Mouse (Mus musculus): ENCODE data around the gene Isg20l2. TPM values are rescaled to one million over a fixed set of nuclear protein-coding genes. Genes with fewer than 3 reads are reported as not detected.
A peak's percentile ranks its signal among the peaks of the same experiment; 100 is the strongest.

Gene Isg20l2
- total and polyA plus RNA-seq, 3 experiments, result 6.2 to 10.9 (median 10.6) TPM

DNA sequence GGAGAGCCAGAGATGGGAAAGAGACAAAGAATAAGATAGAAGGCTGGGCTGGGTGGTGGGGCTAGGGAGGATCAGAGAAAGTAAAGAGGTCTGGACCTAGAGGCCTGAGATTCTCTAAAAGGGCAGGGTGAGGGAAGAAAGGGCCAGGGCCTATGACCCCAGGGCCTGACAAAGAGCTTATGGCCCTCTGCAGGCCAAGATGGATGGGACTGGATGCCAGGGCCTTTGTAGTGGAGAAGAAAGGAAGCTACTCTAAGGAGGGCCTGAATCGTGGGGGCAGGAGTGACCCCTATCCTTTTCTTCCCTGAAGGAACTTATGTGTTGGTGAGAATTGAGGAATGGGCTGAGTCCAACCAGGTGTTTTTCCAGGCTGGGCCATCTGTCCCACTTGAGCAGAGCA, 27.9 kb downstream of the Isg20l2 start:
- no peaks in the 10 kb centered on the region for H3K4me1 ChIP-seq (ENCODE audit: control insufficient read depth, insufficient read depth, low read length)
- 63% methylated on average over 1 of the region's 1 CpGs for WGBS
- no peaks in the 10 kb centered on the region for H3K79me2 ChIP-seq (replicated peaks; ENCODE audit: control insufficient read depth, insufficient read depth, low read length)
- H3K27ac ChIP-seq, result no peak overlapping the region
- TF ChIP-seq CTCF (IDR thresholded peaks at IDR 0.05) (no peak), EP300 (IDR thresholded peaks at IDR 0.05; ENCODE audit: insufficient read depth, low read depth, low read length) (no peak), POLR2A (IDR thresholded peaks at IDR 0.05; ENCODE audit: insufficient read depth, low read depth, low read length) (no peak)
- no peaks in the 10 kb centered on the region for H3K27me3 ChIP-seq (ENCODE audit: control insufficient read depth, insufficient read depth, low read length)
- intact Hi-C loops (cut with DNase I), result no loop called here
- no peak for DNase-seq
- H3K4me3 ChIP-seq, result no peak overlapping the region
- H3K9ac ChIP-seq (ENCODE audit: low read depth, low read length), result no peak overlapping the region
- no peaks in the 10 kb centered on the region for H3K36me3 ChIP-seq (ENCODE audit: control insufficient read depth, insufficient read depth, low read length)

DNA sequence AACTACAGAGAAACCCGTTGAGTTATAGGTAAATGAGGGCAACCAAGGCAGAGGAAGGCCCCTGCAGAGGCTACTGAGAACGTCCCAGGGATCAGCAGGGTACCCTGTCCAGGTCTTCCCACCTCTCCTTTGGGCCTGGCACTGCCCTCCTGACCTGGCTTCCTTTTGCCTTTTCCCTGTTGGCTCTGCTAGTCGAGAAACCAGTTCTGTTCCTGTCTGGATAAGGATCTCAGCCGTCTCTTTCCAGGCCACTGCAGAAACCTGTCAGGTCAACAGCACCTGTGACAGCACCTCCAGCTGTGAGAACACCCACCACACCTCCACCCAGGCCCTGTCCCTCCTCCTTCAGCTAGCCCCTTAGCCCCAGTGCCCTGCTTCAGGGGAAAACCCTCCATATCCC, 28.4 kb downstream of the Isg20l2 start:
- no peak for DNase-seq
- no peak overlapping the region for H3K27ac ChIP-seq
- 46% methylated on average over 4 of the region's 4 CpGs for WGBS
- no peak overlapping the region for H3K4me3 ChIP-seq
- TF ChIP-seq POLR2A (IDR thresholded peaks at IDR 0.05; ENCODE audit: insufficient read depth, low read depth, low read length) (no peak), CTCF (IDR thresholded peaks at IDR 0.05) (no peak), EP300 (IDR thresholded peaks at IDR 0.05; ENCODE audit: insufficient read depth, low read depth, low read length) (no peak)
- H3K36me3 ChIP-seq (ENCODE audit: control insufficient read depth, insufficient read depth, low read length), result no peaks in the 10 kb centered on the region
- no peaks in the 10 kb centered on the region for H3K27me3 ChIP-seq (ENCODE audit: control insufficient read depth, insufficient read depth, low read length)
- no peaks in the 10 kb centered on the region for H3K79me2 ChIP-seq (replicated peaks; ENCODE audit: control insufficient read depth, insufficient read depth, low read length)
- intact Hi-C loops (cut with DNase I), result no loop called here
- H3K9ac ChIP-seq (ENCODE audit: low read depth, low read length), result no peak overlapping the region
- H3K4me1 ChIP-seq (ENCODE audit: control insufficient read depth, insufficient read depth, low read length), result no peaks in the 10 kb centered on the region

DNA sequence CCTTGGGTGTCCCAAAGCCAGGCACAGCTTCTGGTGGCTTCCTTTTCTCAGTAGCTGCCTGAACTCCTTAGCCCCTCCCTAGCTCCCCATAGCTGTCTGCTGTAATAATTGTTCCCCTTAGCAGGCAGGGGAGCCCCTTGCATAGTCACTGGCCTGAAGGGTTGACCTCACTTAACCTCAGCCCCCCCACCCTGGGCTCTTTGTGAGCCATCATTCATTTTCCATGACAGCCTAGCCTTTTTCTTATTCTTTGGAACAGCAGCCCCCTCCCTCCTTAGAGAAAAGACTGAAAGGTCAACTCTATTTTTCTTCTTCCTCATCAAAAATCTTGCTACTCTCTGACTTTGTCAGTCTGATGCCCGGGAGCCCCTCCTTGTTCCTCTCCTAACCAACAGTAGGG, 28.9 kb downstream of the Isg20l2 start:
- Histone ChIP-seq H3K9ac (ENCODE audit: low read depth, low read length) (no peak overlapping the region), H3K4me1 (ENCODE audit: control insufficient read depth, insufficient read depth, low read length) (no peaks in the 10 kb centered on the region), H3K36me3 (ENCODE audit: control insufficient read depth, insufficient read depth, low read length) (no peaks in the 10 kb centered on the region), H3K4me3 (no peak overlapping the region), H3K27me3 (ENCODE audit: control insufficient read depth, insufficient read depth, low read length) (no peaks in the 10 kb centered on the region), H3K79me2 (replicated peaks; ENCODE audit: control insufficient read depth, insufficient read depth, low read length) (no peaks in the 10 kb centered on the region), H3K27ac (no peak overlapping the region)
- 87% methylated on average over 1 of the region's 1 CpGs for WGBS
- TF ChIP-seq POLR2A (IDR thresholded peaks at IDR 0.05; ENCODE audit: insufficient read depth, low read depth, low read length), result no peak
- TF ChIP-seq EP300 (IDR thresholded peaks at IDR 0.05; ENCODE audit: insufficient read depth, low read depth, low read length), result no peak
- DNase-seq, result no peak
- intact Hi-C loops (cut with DNase I), result no loop called here

DNA sequence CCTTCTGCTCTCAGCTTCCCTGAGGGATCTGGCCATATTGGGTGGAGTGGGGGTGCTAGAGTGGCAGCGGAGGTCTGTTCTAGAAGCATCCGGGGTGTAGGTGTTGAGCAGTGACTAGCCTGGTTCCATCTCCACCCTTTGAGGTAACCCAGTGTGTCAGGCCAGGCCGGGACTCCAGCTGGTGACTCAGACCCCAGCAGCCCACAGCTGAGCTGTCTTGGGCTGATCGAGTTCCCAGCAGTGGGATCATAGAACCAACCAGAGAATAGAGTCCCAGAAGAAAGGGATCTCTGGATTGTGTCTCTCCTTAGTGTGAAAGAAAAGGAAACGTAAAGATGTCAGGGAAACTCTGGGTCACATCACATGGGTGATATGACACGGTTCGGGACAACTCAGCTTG, 29.3 kb downstream of the Isg20l2 start:
- intact Hi-C loops (cut with DNase I), result no loop called here
- Histone ChIP-seq H3K27ac (no peak overlapping the region), H3K4me1 (ENCODE audit: control insufficient read depth, insufficient read depth, low read length) (no peaks in the 10 kb centered on the region), H3K4me3 (no peak overlapping the region), H3K79me2 (replicated peaks; ENCODE audit: control insufficient read depth, insufficient read depth, low read length) (no peaks in the 10 kb centered on the region), H3K27me3 (ENCODE audit: control insufficient read depth, insufficient read depth, low read length) (no peaks in the 10 kb centered on the region), H3K36me3 (ENCODE audit: control insufficient read depth, insufficient read depth, low read length) (no peaks in the 10 kb centered on the region), H3K9ac (ENCODE audit: low read depth, low read length) (no peak overlapping the region)
- WGBS, result 74% methylated on average over 7 of the region's 7 CpGs
- DNase-seq, result no peak
- TF ChIP-seq EP300 (IDR thresholded peaks at IDR 0.05; ENCODE audit: insufficient read depth, low read depth, low read length) (no peak), POLR2A (IDR thresholded peaks at IDR 0.05; ENCODE audit: insufficient read depth, low read depth, low read length) (no peak), CTCF (IDR thresholded peaks at IDR 0.05) (no peak)

DNA sequence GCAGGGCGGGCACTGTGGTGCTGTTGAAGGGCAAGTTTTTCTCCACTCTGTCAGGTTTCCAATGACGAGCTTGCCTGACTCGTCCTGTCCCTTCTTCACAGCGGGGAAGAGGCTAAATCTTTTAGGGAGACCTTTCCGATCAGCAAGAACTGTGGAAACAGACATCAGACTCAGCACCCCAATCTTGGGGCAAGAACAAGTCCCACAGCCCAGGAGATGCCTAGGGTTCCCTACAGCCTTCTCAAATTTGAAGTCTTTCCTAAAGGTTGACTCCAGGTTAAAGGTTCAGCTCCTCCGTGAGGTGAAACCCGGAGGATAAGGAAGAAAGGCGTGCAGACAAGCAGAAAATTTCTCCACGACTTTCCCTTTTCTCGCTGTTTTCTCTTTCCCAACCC, 30.1 kb downstream of the Isg20l2 start:
- WGBS, result 18% methylated on average over 10 of the region's 10 CpGs
- Histone ChIP-seq H3K27ac (peak overlapping the region; percentile 70), H3K27me3 (ENCODE audit: control insufficient read depth, insufficient read depth, low read length) (no peaks in the 10 kb centered on the region), H3K9ac (ENCODE audit: low read depth, low read length) (no peak overlapping the region; the same call in none of the 2 replicates), H3K79me2 (replicated peaks; ENCODE audit: control insufficient read depth, insufficient read depth, low read length) (no peaks in the 10 kb centered on the region), H3K4me1 (ENCODE audit: control insufficient read depth, insufficient read depth, low read length) (no peaks in the 10 kb centered on the region), H3K36me3 (ENCODE audit: control insufficient read depth, insufficient read depth, low read length) (no peaks in the 10 kb centered on the region), H3K4me3 (peak overlapping the region; percentile 60)
- DNase-seq, result no peak
- TF ChIP-seq POLR2A (IDR thresholded peaks at IDR 0.05; ENCODE audit: insufficient read depth, low read depth, low read length) (no peak), CTCF (IDR thresholded peaks at IDR 0.05) (no peak), EP300 (IDR thresholded peaks at IDR 0.05; ENCODE audit: insufficient read depth, low read depth, low read length) (no peak)
- intact Hi-C loops (cut with DNase I), result no loop called here

DNA sequence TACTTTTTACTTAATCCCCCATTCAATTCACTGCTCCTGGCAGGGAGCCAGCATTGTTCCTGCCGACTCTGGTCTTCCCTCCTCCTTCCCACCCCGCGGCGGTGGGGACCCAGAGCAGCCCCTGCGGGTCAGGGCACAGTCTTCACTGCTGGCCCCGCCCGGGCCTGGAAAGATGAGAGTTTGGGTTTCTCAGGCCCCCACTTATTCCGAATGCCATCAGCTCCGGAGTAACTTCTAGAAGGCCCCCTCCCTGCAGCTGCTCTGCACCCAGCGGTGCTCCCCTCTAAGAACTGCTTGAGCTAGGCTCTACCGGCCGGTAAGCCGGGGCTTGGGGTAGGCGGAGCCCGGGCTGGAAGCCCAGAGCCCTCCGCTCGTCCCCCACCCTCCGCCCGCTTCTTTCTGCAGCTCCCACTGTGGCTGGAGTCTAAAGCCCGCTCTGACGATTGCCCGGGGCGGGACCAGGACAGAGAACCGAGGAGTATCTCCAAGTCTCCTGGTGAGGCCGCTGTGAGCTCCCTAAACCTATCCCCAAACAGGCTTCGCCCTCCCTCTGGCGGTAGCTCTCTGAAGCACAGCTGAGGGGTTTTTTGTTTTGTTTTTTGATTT, 30.6 kb downstream of the Isg20l2 start:
- DNase-seq, result peak; percentile 88 to 91
- intact Hi-C loops (cut with DNase I), result loop anchor here (1.0 kb wide), 1 partner anchor 25 kb away; no protein-coding TSS in a partner anchor
- WGBS, result 1% methylated on average over 27 of the region's 27 CpGs
- Histone ChIP-seq H3K36me3 (ENCODE audit: control insufficient read depth, insufficient read depth, low read length) (no peaks in the 10 kb centered on the region), H3K4me3 (peak overlapping the region; percentile 60), H3K27me3 (ENCODE audit: control insufficient read depth, insufficient read depth, low read length) (no peaks in the 10 kb centered on the region), H3K79me2 (replicated peaks; ENCODE audit: control insufficient read depth, insufficient read depth, low read length) (no peaks in the 10 kb centered on the region), H3K4me1 (ENCODE audit: control insufficient read depth, insufficient read depth, low read length) (no peaks in the 10 kb centered on the region), H3K27ac (peak overlapping the region; percentile 70), H3K9ac (ENCODE audit: low read depth, low read length) (peak overlapping the region; percentile 73)
- TF ChIP-seq EP300 (IDR thresholded peaks at IDR 0.05; ENCODE audit: insufficient read depth, low read depth, low read length) (peak; percentile 69; the same call in 1 of the 2 replicates), CTCF (IDR thresholded peaks at IDR 0.05) (peak; percentile 82), POLR2A (IDR thresholded peaks at IDR 0.05; ENCODE audit: insufficient read depth, low read depth, low read length) (peak; percentile 31; the same call in 1 of the 2 replicates)

Measured in heart, adult 2 months (tissue).